In the genomic region with DNA sequence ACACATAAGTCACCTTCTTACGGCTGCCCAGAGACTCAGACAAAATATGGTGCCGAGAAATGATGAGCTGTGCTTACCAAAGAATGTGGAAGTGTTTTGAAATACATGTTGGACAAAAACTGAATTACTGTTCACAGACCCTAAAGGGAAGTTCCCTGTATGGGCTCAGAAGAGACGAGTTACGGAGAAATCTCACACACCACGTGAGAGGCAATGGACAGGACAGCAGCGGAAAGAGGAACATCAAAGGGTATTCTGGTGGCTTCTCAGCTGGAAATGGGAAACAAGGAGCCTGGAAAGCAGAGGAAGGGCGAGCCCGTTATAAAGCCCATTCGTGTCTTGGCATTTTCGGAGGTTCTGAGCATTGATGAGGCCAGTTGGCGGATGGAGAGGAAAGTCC, we compare ENCODE assay signal across 28 mouse cellular contexts. TPM values are rescaled to one million over a fixed set of nuclear protein-coding genes. Genes with fewer than 3 reads are reported as not detected.
DNase-seq lines count a peak whose midpoint lies in the region; ATAC-seq and TF ChIP-seq lines count a peak whose summit lies in the region.
"Had no signal": no experiment of that assay in that cellular context is flagged by ENCODE, and none has a peak within 500 bp of the region (broad histone marks: within the 10 kb centered on the region; RNA-seq: fewer than 3 reads in every experiment).

No protein-coding gene starts in this region.

- H3K36me3 ChIP-seq in lung, postnatal 0 days (ENCODE audit: insufficient read depth, low read length), result no peaks in the 10 kb centered on the region
- H3K36me3 ChIP-seq in macrophage (ENCODE audit: inconsistent target), result no peaks in the 10 kb centered on the region
- H3K36me3 ChIP-seq in midbrain, embryonic 14.5 days (ENCODE audit: control insufficient read depth, insufficient read depth, low read length), result no peaks in the 10 kb centered on the region
- H3K36me3 ChIP-seq: embryonic facial prominence, embryonic 12.5 days; heart, embryonic 12.5 days; kidney, embryonic 15.5 days; limb, embryonic 13.5 days; liver, embryonic 15.5 days; midbrain, embryonic 15.5 days; neural tube, embryonic 15.5 days had no signal

- TF ChIP-seq CTCF in gastrocnemius, adult 2 months (IDR thresholded peaks at IDR 0.05), result no peak
- TF ChIP-seq CTCF in lung, postnatal 0 days (IDR thresholded peaks at IDR 0.05), result no peak

- no peak for DNase-seq in gastrocnemius, adult 2 months
- no peak for DNase-seq in gastrocnemius, postnatal 14 days
- DNase-seq in lung, postnatal 0 days (ENCODE audit: low spot score), result peak; percentile 40
- no peak for DNase-seq in lung, postnatal 10 days
- DNase-seq in ovary, postnatal 14 days (ENCODE audit: low spot score), result no peak
- no peak for DNase-seq in midbrain, embryonic 14.5 days
- DNase-seq: adrenal gland, postnatal 36 days; cerebellum, adult 18-20 months; cerebellum, postnatal 14 days; heart, postnatal 10 days; layer of hippocampus, adult 9-11 months; thymus, adult 18-20 months; thymus, postnatal 36 days had no signal

- no peaks in the 10 kb centered on the region for H3K4me1 ChIP-seq in lung, postnatal 0 days (ENCODE audit: insufficient read depth, low read depth, low read length)
- no peaks in the 10 kb centered on the region for H3K4me1 ChIP-seq in midbrain, embryonic 14.5 days (ENCODE audit: control insufficient read depth, insufficient read depth, low read length)
- H3K4me1 ChIP-seq: embryonic facial prominence, embryonic 12.5 days; forebrain, embryonic 13.5 days; heart, embryonic 12.5 days; limb, embryonic 13.5 days; liver, embryonic 15.5 days; midbrain, embryonic 15.5 days; neural tube, embryonic 15.5 days had no signal

- peak overlapping the region; percentile 40; the same call in 1 of the 2 replicates for H3K27ac ChIP-seq in gastrocnemius, adult 2 months
- no peak overlapping the region for H3K27ac ChIP-seq in lung, postnatal 0 days (ENCODE audit: low read length)
- H3K27ac ChIP-seq in macrophage, result peak overlapping the region; percentile 85
- H3K27ac ChIP-seq in midbrain, embryonic 14.5 days (replicated peaks; ENCODE audit: low read depth, low read length), result no peak overlapping the region
- H3K27ac ChIP-seq: embryonic facial prominence, embryonic 12.5 days; forebrain, embryonic 13.5 days; kidney, embryonic 15.5 days; limb, embryonic 13.5 days; liver, embryonic 15.5 days; midbrain, embryonic 15.5 days; neural tube, embryonic 15.5 days had no signal

- no peaks in the 10 kb centered on the region for H3K27me3 ChIP-seq in lung, postnatal 0 days (replicated peaks; ENCODE audit: insufficient read depth, low read length)
- no peaks in the 10 kb centered on the region for H3K27me3 ChIP-seq in midbrain, embryonic 14.5 days (ENCODE audit: control insufficient read depth, insufficient read depth, low read length)
- H3K27me3 ChIP-seq: embryonic facial prominence, embryonic 12.5 days; forebrain, embryonic 13.5 days; heart, embryonic 12.5 days; kidney, embryonic 15.5 days; limb, embryonic 13.5 days; midbrain, embryonic 15.5 days; neural tube, embryonic 15.5 days had no signal

- H3K4me2 ChIP-seq in lung, postnatal 0 days (replicated peaks; ENCODE audit: low read depth, low read length), result no peak overlapping the region
- no peak overlapping the region for H3K4me2 ChIP-seq in midbrain, embryonic 14.5 days (ENCODE audit: low read length)
- H3K4me2 ChIP-seq: embryonic facial prominence, embryonic 12.5 days; forebrain, embryonic 13.5 days; heart, embryonic 12.5 days; kidney, embryonic 15.5 days; limb, embryonic 13.5 days; liver, embryonic 15.5 days; midbrain, embryonic 15.5 days; neural tube, embryonic 15.5 days had no signal

- no peak for TF ChIP-seq EP300 in lung, postnatal 0 days (IDR thresholded peaks at IDR 0.05)

- no peak overlapping the region for H3K4me3 ChIP-seq in gastrocnemius, adult 2 months
- no peak overlapping the region for H3K4me3 ChIP-seq in lung, postnatal 0 days (ENCODE audit: low read depth, low read length)
- H3K4me3 ChIP-seq in macrophage (ENCODE audit: inconsistent target), result no peak overlapping the region
- H3K4me3 ChIP-seq in midbrain, embryonic 14.5 days (replicated peaks; ENCODE audit: low read depth, low read length), result no peak overlapping the region
- H3K4me3 ChIP-seq: embryonic facial prominence, embryonic 12.5 days; erythroblast, embryonic 14.5 days; forebrain, embryonic 13.5 days; heart, embryonic 12.5 days; kidney, embryonic 15.5 days; limb, embryonic 13.5 days; liver, embryonic 15.5 days; megakaryocyte, embryonic 14.5 days; midbrain, embryonic 15.5 days; neural tube, embryonic 15.5 days had no signal

- no peak overlapping the region for H3K9ac ChIP-seq in lung, postnatal 0 days (replicated peaks; ENCODE audit: low read depth)
- no peak overlapping the region for H3K9ac ChIP-seq in midbrain, embryonic 14.5 days (replicated peaks; ENCODE audit: low read length)
- H3K9ac ChIP-seq: embryonic facial prominence, embryonic 12.5 days; forebrain, embryonic 13.5 days; heart, embryonic 12.5 days; kidney, embryonic 15.5 days; limb, embryonic 13.5 days; liver, embryonic 15.5 days; midbrain, embryonic 15.5 days; neural tube, embryonic 15.5 days had no signal

- ATAC-seq in lung, postnatal 0 days, result no peak
- no peak for ATAC-seq in midbrain, embryonic 14.5 days (ENCODE audit: low FRiP score, low TSS enrichment)
- ATAC-seq: forebrain, embryonic 13.5 days; intestine, postnatal 0 days; midbrain, embryonic 15.5 days had no signal

- intact Hi-C loops in gastrocnemius, adult 2 months (cut with DNase I), result no loop called here
- intact Hi-C loops in gastrocnemius, postnatal 14 days (cut with DNase I; ENCODE audit: low total_unique reads), result no loop called here

- no peaks in the 10 kb centered on the region for H3K9me3 ChIP-seq in lung, postnatal 0 days (ENCODE audit: low read length)
- H3K9me3 ChIP-seq in midbrain, embryonic 14.5 days (ENCODE audit: control insufficient read depth, low read length), result no peaks in the 10 kb centered on the region
- H3K9me3 ChIP-seq: embryonic facial prominence, embryonic 12.5 days; forebrain, embryonic 13.5 days; kidney, embryonic 15.5 days; limb, embryonic 13.5 days; liver, embryonic 15.5 days; midbrain, embryonic 15.5 days; neural tube, embryonic 15.5 days had no signal

- 58% methylated on average over 11 of the region's 11 CpGs for WGBS in lung, postnatal 0 days
- 17% methylated on average over 11 of the region's 11 CpGs for WGBS in macrophage (ENCODE audit: missing documents)
- 78% methylated on average over 11 of the region's 11 CpGs for WGBS in midbrain, embryonic 14.5 days

- peaks cover 8% of the 10 kb centered on the region; the same call in 1 of the 2 replicates for H3K79me2 ChIP-seq in macrophage (ENCODE audit: inconsistent target)

RNA-seq across cellular contexts. Expression of a gene that starts 23.0 kb away (rescaled TPM):
- total RNA-seq in gastrocnemius, adult 2 months (2021), result 10 to 100 TPM; 10.7 to 10.8 TPM
- 10 to 100 TPM in 1 of 2 experiments, 1 to 10 TPM in 1; 7.4 to 10.8 TPM for total RNA-seq in gastrocnemius, postnatal 14 days (2021)
- 3.5 and 3.6 TPM in 2 replicates for polyA plus RNA-seq in lung, postnatal 0 days (2015; fragmentation: Nextera tagmentation; extraction: Ambion mirVana)
- total RNA-seq in macrophage (2018; cell fraction: chromatin; rRNA removed), result 10 to 100 TPM in 8 of 26 experiments, 1 to 10 TPM in 16, under 1 TPM in 2; 0.58 to 21.9 (median 5.1) TPM
- total RNA-seq in macrophage (2018; cell fraction: cytosol; rRNA removed), result 1 to 10 TPM in 21 of 26 experiments, under 1 TPM in 5; 0.61 to 5.6 (median 3.6) TPM
- 10 to 100 TPM in 7 of 26 experiments, 1 to 10 TPM in 14, under 1 TPM in 3, not detected in 2; 0.64 to 16.7 (median 3.8) TPM for total RNA-seq in macrophage (2018; cell fraction: nucleus; rRNA removed)
- polyA plus RNA-seq in macrophage (2018), result 3.6 to 4.3 TPM (median 3.6 TPM) in 3 replicates
- polyA plus RNA-seq in midbrain, embryonic 14.5 days (2014; fragmentation: Nextera tagmentation; extraction: Ambion mirVana), result 14.8 and 16.8 TPM in 2 replicates

RNA-seq across cellular contexts. Expression of a gene that starts 25.3 kb away (rescaled TPM):
- not detected for total RNA-seq in gastrocnemius, adult 2 months (2021)
- total RNA-seq in gastrocnemius, postnatal 14 days (2021), result under 1 TPM in 1 of 2 experiments, not detected in 1; 0.22 TPM
- 0.96 and 2.1 TPM in 2 replicates for polyA plus RNA-seq in lung, postnatal 0 days (2015; fragmentation: Nextera tagmentation; extraction: Ambion mirVana)
- total RNA-seq in macrophage (2018; cell fraction: chromatin; rRNA removed), result 1 to 10 TPM in 10 of 26 experiments, under 1 TPM in 3, not detected in 13; 0.74 to 3.1 (median 1.2) TPM
- 10 to 100 TPM in 8 of 26 experiments, 1 to 10 TPM in 18; 1.1 to 16.8 (median 5.2) TPM for total RNA-seq in macrophage (2018; cell fraction: cytosol; rRNA removed)
- 10 to 100 TPM in 4 of 26 experiments, 1 to 10 TPM in 17, under 1 TPM in 2, not detected in 3; 0.75 to 12.7 (median 3.5) TPM for total RNA-seq in macrophage (2018; cell fraction: nucleus; rRNA removed)
- 1.2 to 5.3 TPM (median 2.4 TPM) in 3 replicates for polyA plus RNA-seq in macrophage (2018)
- 0.39 TPM in 1 of 2 replicates, not detected in the other for polyA plus RNA-seq in midbrain, embryonic 14.5 days (2014; fragmentation: Nextera tagmentation; extraction: Ambion mirVana)
- total RNA-seq: gastrocnemius, adult 8-10 months; heart, postnatal 10 days; left cerebral cortex, adult 18-20 months; left cerebral cortex, postnatal 25 days had no signal
- polyA plus RNA-seq: embryonic facial prominence, embryonic 12.5 days; erythroblast, embryonic 14.5 days; forebrain, embryonic 13.5 days; heart, embryonic 12.5 days; midbrain, embryonic 15.5 days had no signal

RNA-seq across cellular contexts. Expression of a gene that starts 57.5 kb away (rescaled TPM):
- total RNA-seq in gastrocnemius, adult 2 months (2021), result 10 to 100 TPM; 37.2 to 37.8 TPM
- total RNA-seq in gastrocnemius, postnatal 14 days (2021), result 10 to 100 TPM; 22.7 to 24.3 TPM
- polyA plus RNA-seq in lung, postnatal 0 days (2015; fragmentation: Nextera tagmentation; extraction: Ambion mirVana), result 35.3 and 35.6 TPM in 2 replicates
- total RNA-seq in macrophage (2018; cell fraction: chromatin; rRNA removed), result 100 to 1,000 TPM; 107 to 236 (median 170) TPM
- total RNA-seq in macrophage (2018; cell fraction: cytosol; rRNA removed), result 10 to 100 TPM; 37.8 to 63.8 (median 49.3) TPM
- total RNA-seq in macrophage (2018; cell fraction: nucleus; rRNA removed), result 100 to 1,000 TPM in 13 of 26 experiments, 10 to 100 TPM in 13; 58.5 to 165 (median 99.2) TPM
- 27.9 to 38.0 TPM (median 32.0 TPM) in 3 replicates for polyA plus RNA-seq in macrophage (2018)
- polyA plus RNA-seq in midbrain, embryonic 14.5 days (2014; fragmentation: Nextera tagmentation; extraction: Ambion mirVana), result 69.9 and 77.0 TPM in 2 replicates

Comparison
In these comparisons a context has a peak if more than half of its experiments do, and no peak if none do; other contexts are left out.
1. H3K27ac ChIP-seq: peak in gastrocnemius, adult 2 months (single experiment) and macrophage (single experiment); none in lung, postnatal 0 days (single experiment) and midbrain, embryonic 14.5 days (single experiment).